Mouse (Mus musculus) R1 (cell line): ENCODE measurements at regions not wholly inside any gene's neighbourhood (a gene's known extent, or its start where the extent isn't known, plus 50 kb on each side); places are given as distances from the start of the nearest gene placed in this dataset.

Experiments used
- DNase-seq: peaks from one replicate; pipeline ENCODE4 v3.0.0-alpha.2; 2018; ENCODE audit warnings: low read depth, low spot score

- DNase-seq: no peak
Observed at GRCm38 (mm10) chr4:123990293-123991185, 72.7 kb upstream of the 4930535I16Rik start.
